Mouse (Mus musculus): ENCODE data around the gene Akap13. TPM values are rescaled to one million over a fixed set of nuclear protein-coding genes. Genes with fewer than 3 reads are reported as not detected.

Akap13 gene
- total and polyA plus RNA-seq, 3 experiments: 11.4 to 32.5 (median 27.7) TPM

DNA sequence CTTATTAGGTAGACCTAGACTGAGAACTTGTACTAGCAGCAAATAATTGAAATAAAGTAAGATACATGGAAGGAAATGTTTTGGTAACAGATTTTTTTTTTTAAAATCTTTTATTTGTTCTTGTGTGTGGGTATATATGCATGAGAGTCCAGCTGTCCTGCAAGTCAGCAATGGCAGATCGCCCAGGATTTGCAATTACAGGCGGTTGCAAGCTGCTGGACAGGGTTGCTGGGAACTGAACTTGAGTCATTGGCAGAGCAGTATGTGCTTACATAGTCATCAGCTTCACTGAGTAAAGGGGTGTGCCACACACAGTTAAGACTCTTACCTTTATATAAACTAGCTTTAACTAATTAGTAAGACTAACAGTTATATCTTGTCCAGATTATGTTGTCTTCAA lies 105.2 kb downstream of the Akap13 start:
- in situ Hi-C loops (cut with MboI; ENCODE audit: low pct_ligation_motif_present, low pct_unique_long_range_greater_than_20kb, low sequenced_read_pairs): loop anchor here (25.0 kb wide), 1 partner anchor 423 kb away; no protein-coding TSS in a partner anchor

GRCm38 (mm10) chr7:75561134-75561533 lies 105.8 kb downstream of the Akap13 start:
- no peak overlapping the region for H3K4me3 ChIP-seq (replicated peaks in 1 of 3; ENCODE audit: low read depth in 2 of 3, low read length in 2 of 3, poor library complexity in 1 of 3)
- dilution Hi-C loops (cut with MboI; ENCODE audit: extremely low pct_ligation_motif_present, extremely low pct_unique_long_range_greater_than_20kb, low sequenced_read_pairs) (no loop called here), in situ Hi-C loops (cut with MboI; ENCODE audit: low pct_ligation_motif_present, low pct_unique_long_range_greater_than_20kb, low sequenced_read_pairs) (loop anchor here (25.0 kb wide), 1 partner anchor 424 kb away; no protein-coding TSS in a partner anchor)
- no peaks in the 10 kb centered on the region for H3K9me3 ChIP-seq (replicated peaks; ENCODE audit: low read length)
- H3K4me2 ChIP-seq (ENCODE audit: insufficient read depth, low read depth, poor library complexity, severe bottlenecking): no peak overlapping the region
- no peak overlapping the region for H3K9ac ChIP-seq (ENCODE audit: insufficient read depth, low read depth)
- no peak for DNase-seq (ENCODE audit: extremely low read depth)
- H3K27me3 ChIP-seq (replicated peaks): no peaks in the 10 kb centered on the region
- H3K4me1 ChIP-seq (ENCODE audit: control insufficient read depth in 1 of 2, insufficient read depth in 2 of 2): peaks cover 9 to 45% of the 10 kb centered on the region in 2 experiments
- H3K27ac ChIP-seq (ENCODE audit: insufficient read depth, low read depth): no peak overlapping the region
- TF ChIP-seq CTCF (conservative IDR thresholded peaks at IDR 0.05 in 1 of 2, IDR thresholded peaks at IDR 0.05 in 1 of 2; ENCODE audit: low read depth in 2 of 2, low read length in 2 of 2) (no peak), SMC3 (IDR thresholded peaks at IDR 0.05; ENCODE audit: low read depth, low read length) (no peak), MAFK (IDR thresholded peaks at IDR 0.05; ENCODE audit: insufficient replicate concordance, low read length) (no peak), NELFE (IDR thresholded peaks at IDR 0.05; ENCODE audit: low read depth, low read length) (no peak), MEF2A (IDR thresholded peaks at IDR 0.05; ENCODE audit: borderline replicate concordance, low read depth, low read length) (no peak), SIN3A (IDR thresholded peaks at IDR 0.05; ENCODE audit: low read length) (no peak), USF2 (conservative IDR thresholded peaks at IDR 0.05; ENCODE audit: low read depth, low read length) (no peak), HCFC1 (IDR thresholded peaks at IDR 0.05; ENCODE audit: low read depth, low read length) (no peak), ELF1 (IDR thresholded peaks at IDR 0.05; ENCODE audit: low read depth, low read length) (no peak), MAX (IDR thresholded peaks at IDR 0.05; ENCODE audit: low read length) (no peak), JUN (IDR thresholded peaks at IDR 0.05; ENCODE audit: insufficient read depth, low read depth, low read length) (no peak)
- peaks cover 3% of the 10 kb centered on the region; the same call in 1 of the 2 replicates for H3K79me2 ChIP-seq (replicated peaks; ENCODE audit: control insufficient read depth, extremely low read depth, insufficient read depth, poor library complexity, severe bottlenecking)
- H3K36me3 ChIP-seq (replicated peaks in 1 of 2; ENCODE audit: control insufficient read depth in 1 of 2, insufficient read depth in 1 of 2, low read length in 1 of 2): peaks cover 0 to 6% of the 10 kb centered on the region in 2 experiments

More for the DNA sequence above, 105.2 kb downstream of the Akap13 start:
- Histone ChIP-seq H3K27me3 (replicated peaks) (no peaks in the 10 kb centered on the region), H3K79me2 (replicated peaks; ENCODE audit: control insufficient read depth, extremely low read depth, insufficient read depth, poor library complexity, severe bottlenecking) (peaks cover 3% of the 10 kb centered on the region; the same call in 1 of the 2 replicates), H3K9ac (ENCODE audit: insufficient read depth, low read depth) (no peak overlapping the region), H3K4me2 (ENCODE audit: insufficient read depth, low read depth, poor library complexity, severe bottlenecking) (no peak overlapping the region), H3K4me1 (ENCODE audit: control insufficient read depth in 1 of 2, insufficient read depth in 2 of 2) (peaks cover 9 to 45% of the 10 kb centered on the region in 2 experiments), H3K27ac (ENCODE audit: insufficient read depth, low read depth) (no peak overlapping the region), H3K4me3 (replicated peaks in 1 of 3; ENCODE audit: low read depth in 2 of 3, low read length in 2 of 3, poor library complexity in 1 of 3) (no peak overlapping the region), H3K36me3 (replicated peaks in 1 of 2; ENCODE audit: control insufficient read depth in 1 of 2, insufficient read depth in 1 of 2, low read length in 1 of 2) (peaks cover 0 to 6% of the 10 kb centered on the region in 2 experiments), H3K9me3 (replicated peaks; ENCODE audit: low read length) (no peaks in the 10 kb centered on the region)
- no peak for DNase-seq (ENCODE audit: extremely low read depth)
- dilution Hi-C loops (cut with MboI; ENCODE audit: extremely low pct_ligation_motif_present, extremely low pct_unique_long_range_greater_than_20kb, low sequenced_read_pairs): no loop called here
- no peak for TF ChIP-seq POLR2A (IDR thresholded peaks at IDR 0.05; ENCODE audit: low read depth, low read length)
- no peak for TF ChIP-seq JUND (conservative IDR thresholded peaks at IDR 0.05; ENCODE audit: low read depth, low read length)
- no peak for TF ChIP-seq MEF2A (IDR thresholded peaks at IDR 0.05; ENCODE audit: borderline replicate concordance, low read depth, low read length)

DNA sequence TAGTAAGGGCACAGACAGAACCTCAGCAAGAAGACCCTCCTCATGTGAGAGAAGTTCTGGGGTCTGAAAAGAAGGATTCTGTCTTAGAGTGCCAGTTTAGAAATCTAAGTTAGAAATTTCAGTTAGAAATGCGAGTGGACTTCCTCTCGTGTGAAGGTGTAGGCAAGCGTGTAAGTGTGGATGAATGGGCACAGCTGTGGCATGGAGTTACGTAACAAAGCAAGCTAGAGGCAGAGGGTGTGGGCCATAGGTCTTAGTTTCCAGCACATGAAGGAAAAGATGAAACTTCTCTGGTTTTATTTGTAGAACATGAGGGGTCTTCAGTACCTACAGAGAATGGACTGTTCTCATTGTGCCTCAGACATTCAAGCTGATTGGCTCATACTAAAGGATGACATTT lies 112.9 kb downstream of the Akap13 start:
- dilution Hi-C loops (cut with MboI; ENCODE audit: extremely low pct_ligation_motif_present, extremely low pct_unique_long_range_greater_than_20kb, low sequenced_read_pairs): no loop called here
- Histone ChIP-seq H3K27ac (ENCODE audit: insufficient read depth, low read depth) (no peak overlapping the region), H3K9me3 (replicated peaks; ENCODE audit: low read length) (no peaks in the 10 kb centered on the region), H3K27me3 (replicated peaks) (no peaks in the 10 kb centered on the region), H3K9ac (ENCODE audit: insufficient read depth, low read depth) (no peak overlapping the region), H3K79me2 (replicated peaks; ENCODE audit: control insufficient read depth, extremely low read depth, insufficient read depth, poor library complexity, severe bottlenecking) (peaks cover 3% of the 10 kb centered on the region), H3K4me2 (ENCODE audit: insufficient read depth, low read depth, poor library complexity, severe bottlenecking) (no peak overlapping the region), H3K4me1 (ENCODE audit: control insufficient read depth in 1 of 2, insufficient read depth in 2 of 2) (peaks cover 4 to 32% of the 10 kb centered on the region in 2 experiments; a peak in 2 of 4 replicates), H3K36me3 (replicated peaks in 1 of 2; ENCODE audit: control insufficient read depth in 1 of 2, insufficient read depth in 1 of 2, low read length in 1 of 2) (peaks cover 0 to 13% of the 10 kb centered on the region in 2 experiments), H3K4me3 (replicated peaks in 1 of 3; ENCODE audit: low read depth in 2 of 3, low read length in 2 of 3, poor library complexity in 1 of 3) (no peak overlapping the region)
- no peak for DNase-seq (ENCODE audit: extremely low read depth)
- in situ Hi-C loops (cut with MboI; ENCODE audit: low pct_ligation_motif_present, low pct_unique_long_range_greater_than_20kb, low sequenced_read_pairs): loop anchor here (25.0 kb wide), 1 partner anchor 431 kb away; no protein-coding TSS in a partner anchor
- TF ChIP-seq SMC3 (IDR thresholded peaks at IDR 0.05; ENCODE audit: low read depth, low read length) (no peak), TBP (conservative IDR thresholded peaks at IDR 0.05; ENCODE audit: low read depth, low read length) (no peak), UBTF (IDR thresholded peaks at IDR 0.05; ENCODE audit: low read depth, low read length) (no peak), ZKSCAN1 (IDR thresholded peaks at IDR 0.05; ENCODE audit: borderline replicate concordance, low read depth, low read length) (no peak), NRF1 (IDR thresholded peaks at IDR 0.05; ENCODE audit: low read depth, low read length) (no peak), CTCF (conservative IDR thresholded peaks at IDR 0.05 in 1 of 2, IDR thresholded peaks at IDR 0.05 in 1 of 2; ENCODE audit: low read depth in 2 of 2, low read length in 2 of 2) (no peak), ZC3H11A (IDR thresholded peaks at IDR 0.05; ENCODE audit: low read depth, low read length) (no peak), E2F4 (IDR thresholded peaks at IDR 0.05; ENCODE audit: insufficient replicate concordance, low read depth, low read length) (no peak), POLR2AphosphoS2 (IDR thresholded peaks at IDR 0.05; ENCODE audit: low read depth, low read length) (no peak), ELF1 (IDR thresholded peaks at IDR 0.05; ENCODE audit: low read depth, low read length) (no peak), IRF4 (IDR thresholded peaks at IDR 0.05; ENCODE audit: low read depth, low read length) (no peak), MYC (IDR thresholded peaks at IDR 0.05; ENCODE audit: low read depth, low read length) (no peak), TCF12 (IDR thresholded peaks at IDR 0.05; ENCODE audit: low read depth, low read length) (no peak), POLR2A (IDR thresholded peaks at IDR 0.05; ENCODE audit: low read depth, low read length) (no peak), MAX (IDR thresholded peaks at IDR 0.05; ENCODE audit: low read length) (no peak), BHLHE40 (IDR thresholded peaks at IDR 0.05; ENCODE audit: low read depth, low read length) (no peak), EP300 (IDR thresholded peaks at IDR 0.05; ENCODE audit: low read length) (no peak), ZNF384 (IDR thresholded peaks at IDR 0.05; ENCODE audit: low read depth, low read length) (no peak)
